Comparison of ENCODE assay signal across 31 mouse cellular contexts in genomic region chr13:10952923-10953322, GRCm38 (mm10).
"Had no signal": no experiment of that assay in that cellular context is flagged by ENCODE, and none has a peak within 500 bp of the region (broad histone marks: within the 10 kb centered on the region; RNA-seq: fewer than 3 reads in every experiment).

No protein-coding gene starts in this region.

- H3K9me3 ChIP-seq: heart, embryonic 10.5 days; heart, embryonic 12.5 days; heart, embryonic 13.5 days; heart, embryonic 15.5 days; hindbrain, embryonic 10.5 days; hindbrain, embryonic 12.5 days; hindbrain, embryonic 13.5 days; hindbrain, embryonic 15.5 days; intestine, embryonic 15.5 days; kidney, embryonic 15.5 days had no signal

- H3K27ac ChIP-seq: heart, embryonic 10.5 days; heart, embryonic 13.5 days; heart, embryonic 15.5 days; hindbrain, embryonic 10.5 days; hindbrain, embryonic 12.5 days; hindbrain, embryonic 13.5 days; hindbrain, embryonic 14.5 days; hindbrain, embryonic 15.5 days; hindbrain, postnatal 0 days; intestine, embryonic 15.5 days; kidney, embryonic 15.5 days; kidney, postnatal 0 days; layer of hippocampus, adult 2 months; left cerebral cortex, adult 2 months had no signal

- DNase-seq: heart, postnatal 10 days; heart, postnatal 14 days; heart, postnatal 36 days; heart, postnatal 4 days; kidney, adult 11 months; kidney, adult 18-20 months; kidney, adult 2 months; kidney, adult 8-10 months; kidney, adult 9 months; kidney, postnatal 10 days; kidney, postnatal 14 days; kidney, postnatal 25 days; kidney, postnatal 36 days; kidney, postnatal 4 days; layer of hippocampus, adult 9-11 months; layer of hippocampus, postnatal 36 days had no signal

- H3K9ac ChIP-seq: heart, embryonic 12.5 days; heart, embryonic 13.5 days; heart, embryonic 15.5 days; hindbrain, embryonic 12.5 days; hindbrain, embryonic 13.5 days; hindbrain, embryonic 14.5 days; hindbrain, embryonic 15.5 days; intestine, embryonic 15.5 days; kidney, embryonic 15.5 days had no signal

- H3K27me3 ChIP-seq: heart, embryonic 12.5 days; heart, embryonic 13.5 days; heart, embryonic 15.5 days; hindbrain, embryonic 12.5 days; hindbrain, embryonic 13.5 days; hindbrain, embryonic 15.5 days; intestine, embryonic 15.5 days; kidney, embryonic 15.5 days had no signal

- H3K36me3 ChIP-seq: heart, embryonic 10.5 days; heart, embryonic 12.5 days; heart, embryonic 13.5 days; heart, embryonic 15.5 days; hindbrain, embryonic 10.5 days; hindbrain, embryonic 12.5 days; hindbrain, embryonic 13.5 days; hindbrain, embryonic 15.5 days; intestine, embryonic 15.5 days; kidney, embryonic 15.5 days had no signal

- H3K4me1 ChIP-seq: heart, embryonic 10.5 days; heart, embryonic 12.5 days; heart, embryonic 13.5 days; heart, embryonic 15.5 days; hindbrain, embryonic 10.5 days; hindbrain, embryonic 12.5 days; hindbrain, embryonic 13.5 days; hindbrain, embryonic 15.5 days; intestine, embryonic 15.5 days; kidney, embryonic 15.5 days had no signal

- H3K4me3 ChIP-seq: heart, embryonic 10.5 days; heart, embryonic 12.5 days; heart, embryonic 13.5 days; heart, embryonic 15.5 days; hindbrain, embryonic 10.5 days; hindbrain, embryonic 12.5 days; hindbrain, embryonic 13.5 days; hindbrain, embryonic 15.5 days; intestine, embryonic 15.5 days; kidney, embryonic 15.5 days; layer of hippocampus, adult 2 months; left cerebral cortex, adult 2 months had no signal
